Mouse (Mus musculus): ENCODE measurements at regions not wholly inside any gene's neighbourhood (a gene's known extent, or its start where the extent isn't known, plus 50 kb on each side); places are given as distances from the start of the nearest gene placed in this dataset.

- H3K4me2 ChIP-seq (replicated peaks) = no peak overlapping the region
- whole genome bisulfite sequencing = 93% methylated on average over 3 of the region's 3 CpGs
- H3K27me3 ChIP-seq (ENCODE audit: control insufficient read depth, insufficient read depth, low read length) = no peaks in the 10 kb centered on the region
- H3K9me3 ChIP-seq (ENCODE audit: control insufficient read depth, low read length) = no peaks in the 10 kb centered on the region
- ATAC-seq (ENCODE audit: low FRiP score) = no peak
- H3K27ac ChIP-seq = no peak overlapping the region
- DNase-seq (ENCODE audit: low spot score) = no peak
- H3K36me3 ChIP-seq (replicated peaks; ENCODE audit: control insufficient read depth, insufficient read depth) = no peaks in the 10 kb centered on the region
- no peak overlapping the region for H3K4me3 ChIP-seq (replicated peaks; ENCODE audit: low read length)
- no peak overlapping the region for H3K9ac ChIP-seq
- no peaks in the 10 kb centered on the region for H3K4me1 ChIP-seq (replicated peaks; ENCODE audit: control insufficient read depth, insufficient read depth, low read length)
These were observed 320.6 kb upstream of the Nr2f1 start for GRCm38 (mm10) chr13:78520186-78520585.

- WGBS = 87% methylated on average over 7 of the region's 7 CpGs
These were observed 301.0 kb upstream of the Nr2f1 start for GRCm38 (mm10) chr13:78500551-78500950.

GRCm38 (mm10) chr13:78483760-78484357, 284.3 kb upstream of the Nr2f1 start:
- no peak overlapping the region for H3K9ac ChIP-seq
- H3K27me3 ChIP-seq (ENCODE audit: control insufficient read depth, insufficient read depth, low read length) = no peaks in the 10 kb centered on the region
- H3K4me1 ChIP-seq (replicated peaks; ENCODE audit: control insufficient read depth, insufficient read depth, low read length) = no peaks in the 10 kb centered on the region
- 89% methylated on average over 2 of the region's 2 CpGs for WGBS
- peak overlapping the region; percentile 20; the same call in 1 of the 2 replicates for H3K27ac ChIP-seq
- ATAC-seq (ENCODE audit: low FRiP score) = no peak
- no peak for DNase-seq (ENCODE audit: low spot score)
- H3K4me3 ChIP-seq (replicated peaks; ENCODE audit: low read length) = no peak overlapping the region
- no peak overlapping the region for H3K4me2 ChIP-seq (replicated peaks)
- no peaks in the 10 kb centered on the region for H3K36me3 ChIP-seq (replicated peaks; ENCODE audit: control insufficient read depth, insufficient read depth)
- H3K9me3 ChIP-seq (ENCODE audit: control insufficient read depth, low read length) = no peaks in the 10 kb centered on the region

More at GRCm38 (mm10) chr13:78500551-78500950, 301.0 kb upstream of the Nr2f1 start:
- Histone ChIP-seq H3K27ac (no peak overlapping the region), H3K27me3 (ENCODE audit: control insufficient read depth, insufficient read depth, low read length) (no peaks in the 10 kb centered on the region), H3K4me3 (replicated peaks; ENCODE audit: low read length) (no peak overlapping the region), H3K4me2 (replicated peaks) (no peak overlapping the region), H3K4me1 (replicated peaks; ENCODE audit: control insufficient read depth, insufficient read depth, low read length) (no peaks in the 10 kb centered on the region), H3K9ac (no peak overlapping the region), H3K36me3 (replicated peaks; ENCODE audit: control insufficient read depth, insufficient read depth) (no peaks in the 10 kb centered on the region), H3K9me3 (ENCODE audit: control insufficient read depth, low read length) (no peaks in the 10 kb centered on the region)
- DNase-seq (ENCODE audit: low spot score) (no peak), ATAC-seq (ENCODE audit: low FRiP score) (no peak)

GRCm38 (mm10) chr13:78482929-78483759, 283.6 kb upstream of the Nr2f1 start:
- Histone ChIP-seq H3K4me3 (replicated peaks; ENCODE audit: low read length) (no peak overlapping the region), H3K9me3 (ENCODE audit: control insufficient read depth, low read length) (no peaks in the 10 kb centered on the region), H3K27me3 (ENCODE audit: control insufficient read depth, insufficient read depth, low read length) (no peaks in the 10 kb centered on the region), H3K36me3 (replicated peaks; ENCODE audit: control insufficient read depth, insufficient read depth) (no peaks in the 10 kb centered on the region), H3K9ac (no peak overlapping the region), H3K27ac (peak overlapping the region; percentile 20; the same call in 1 of the 2 replicates), H3K4me1 (replicated peaks; ENCODE audit: control insufficient read depth, insufficient read depth, low read length) (no peaks in the 10 kb centered on the region), H3K4me2 (replicated peaks) (no peak overlapping the region)
- DNase-seq (ENCODE audit: low spot score) (peak; percentile 46), ATAC-seq (ENCODE audit: low FRiP score) (no peak)
- 70% methylated on average over 9 of the region's 9 CpGs for WGBS

- H3K4me3 ChIP-seq (replicated peaks; ENCODE audit: low read length) = no peak overlapping the region
- H3K4me2 ChIP-seq (replicated peaks) = no peak overlapping the region
- H3K9ac ChIP-seq = no peak overlapping the region
- no peak for ATAC-seq (ENCODE audit: low FRiP score)
- H3K27me3 ChIP-seq (ENCODE audit: control insufficient read depth, insufficient read depth, low read length) = no peaks in the 10 kb centered on the region
- H3K27ac ChIP-seq = no peak overlapping the region
- no peaks in the 10 kb centered on the region for H3K36me3 ChIP-seq (replicated peaks; ENCODE audit: control insufficient read depth, insufficient read depth)
- WGBS = 51% methylated on average over 2 of the region's 2 CpGs
- no peak for DNase-seq (ENCODE audit: low spot score)
- no peaks in the 10 kb centered on the region for H3K4me1 ChIP-seq (replicated peaks; ENCODE audit: control insufficient read depth, insufficient read depth, low read length)
- no peaks in the 10 kb centered on the region for H3K9me3 ChIP-seq (ENCODE audit: control insufficient read depth, low read length)
These were observed 251.9 kb upstream of the Nr2f1 start for GRCm38 (mm10) chr13:78451333-78452070.

GRCm38 (mm10) chr13:78446726-78447031, 247.1 kb upstream of the Nr2f1 start:
- 59% methylated on average over 5 of the region's 5 CpGs for WGBS
- H3K4me2 ChIP-seq (replicated peaks) = peak overlapping the region; percentile 46
- H3K4me3 ChIP-seq (replicated peaks; ENCODE audit: low read length) = peak overlapping the region; percentile 9; the same call in 1 of the 2 replicates
- no peaks in the 10 kb centered on the region for H3K36me3 ChIP-seq (replicated peaks; ENCODE audit: control insufficient read depth, insufficient read depth)
- DNase-seq (ENCODE audit: low spot score) = no peak
- H3K9me3 ChIP-seq (ENCODE audit: control insufficient read depth, low read length) = no peaks in the 10 kb centered on the region
- H3K27ac ChIP-seq = no peak overlapping the region
- H3K27me3 ChIP-seq (ENCODE audit: control insufficient read depth, insufficient read depth, low read length) = no peaks in the 10 kb centered on the region
- H3K4me1 ChIP-seq (replicated peaks; ENCODE audit: control insufficient read depth, insufficient read depth, low read length) = peaks cover 20% of the 10 kb centered on the region
- ATAC-seq (ENCODE audit: low FRiP score) = no peak
- peak overlapping the region; percentile 20; the same call in 1 of the 2 replicates for H3K9ac ChIP-seq

- H3K36me3 ChIP-seq (replicated peaks; ENCODE audit: control insufficient read depth, insufficient read depth) = no peaks in the 10 kb centered on the region
- peak overlapping the region; percentile 46 for H3K4me2 ChIP-seq (replicated peaks)
- H3K27ac ChIP-seq = peak overlapping the region; percentile 67
- peaks cover 20% of the 10 kb centered on the region for H3K4me1 ChIP-seq (replicated peaks; ENCODE audit: control insufficient read depth, insufficient read depth, low read length)
- ATAC-seq (ENCODE audit: low FRiP score) = peak; percentile 83
- H3K27me3 ChIP-seq (ENCODE audit: control insufficient read depth, insufficient read depth, low read length) = no peaks in the 10 kb centered on the region
- peak overlapping the region; percentile 30; the same call in 1 of the 2 replicates for H3K9ac ChIP-seq
- no peaks in the 10 kb centered on the region for H3K9me3 ChIP-seq (ENCODE audit: control insufficient read depth, low read length)
- H3K4me3 ChIP-seq (replicated peaks; ENCODE audit: low read length) = peak overlapping the region; percentile 9; the same call in 1 of the 2 replicates
- peak; percentile 67 for DNase-seq (ENCODE audit: low spot score)
- 15% methylated on average over 14 of the region's 14 CpGs for WGBS
These were observed 246.6 kb upstream of the Nr2f1 start for GRCm38 (mm10) chr13:78445891-78446725.

- Histone ChIP-seq H3K4me3 (replicated peaks; ENCODE audit: low read length) (no peak overlapping the region), H3K4me2 (replicated peaks) (no peak overlapping the region), H3K27ac (peak overlapping the region; percentile 67; the same call in 1 of the 2 replicates), H3K4me1 (replicated peaks; ENCODE audit: control insufficient read depth, insufficient read depth, low read length) (peaks cover 20% of the 10 kb centered on the region), H3K36me3 (replicated peaks; ENCODE audit: control insufficient read depth, insufficient read depth) (no peaks in the 10 kb centered on the region), H3K9me3 (ENCODE audit: control insufficient read depth, low read length) (no peaks in the 10 kb centered on the region), H3K27me3 (ENCODE audit: control insufficient read depth, insufficient read depth, low read length) (no peaks in the 10 kb centered on the region), H3K9ac (no peak overlapping the region)
- WGBS = 59% methylated on average over 8 of the region's 8 CpGs
- ATAC-seq (ENCODE audit: low FRiP score) = no peak
- DNase-seq (ENCODE audit: low spot score) = no peak
These were observed 245.3 kb upstream of the Nr2f1 start for GRCm38 (mm10) chr13:78444691-78445349.

All from hindbrain, embryonic 14.5 days (tissue).